Mouse (Mus musculus): ENCODE measurements around the gene Sp2. TPM values are rescaled to one million over a fixed set of nuclear protein-coding genes. Genes with fewer than 3 reads are reported as not detected.

Sp2 gene
- 14.7 and 15.0 TPM in 2 replicates for polyA plus RNA-seq (2014; fragmentation: Nextera tagmentation; extraction: Ambion mirVana)

DNA sequence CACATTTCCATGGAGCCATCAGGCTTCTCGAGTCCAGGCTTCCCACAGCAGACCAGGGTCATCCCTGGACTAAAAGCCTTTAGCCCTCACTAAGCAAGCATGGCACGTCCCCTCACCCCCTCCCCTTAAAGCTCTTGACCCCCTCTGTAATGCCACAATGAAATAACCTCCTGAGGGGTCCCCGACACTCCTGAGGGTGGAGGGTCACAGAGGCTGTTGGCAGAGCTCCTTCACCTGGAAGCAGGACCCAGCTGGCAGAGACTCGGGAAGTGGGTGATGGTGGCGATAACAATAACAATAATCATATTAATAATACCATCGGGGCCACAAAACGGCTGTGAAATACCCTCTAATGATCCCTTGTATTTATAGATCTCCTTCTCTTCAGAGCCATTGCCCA lies at the start of gene Sp2:
TSS of gene Sp2 (minus strand) at position 101 of the 400 bp plus-strand sequence.
- Histone ChIP-seq H3K36me3 (ENCODE audit: control insufficient read depth, insufficient read depth, low read length) (no peaks in the 10 kb centered on the region), H3K4me3 (ENCODE audit: control insufficient read depth in 1 of 2, insufficient read depth in 1 of 2, low read depth in 1 of 2, low read length in 2 of 2) (no peak within 1 kb of the TSS), H3K27ac (replicated peaks in 1 of 2; ENCODE audit: control insufficient read depth in 1 of 2, insufficient read depth in 1 of 2, low read depth in 2 of 2, low read length in 2 of 2) (no peak within 1 kb of the TSS), H3K9ac (ENCODE audit: low read length) (no peak within 1 kb of the TSS), H3K9me3 (ENCODE audit: control insufficient read depth, low read length) (no peaks in the 10 kb centered on the region), H3K4me1 (ENCODE audit: control insufficient read depth in 2 of 2, insufficient read depth in 2 of 2, low read length in 2 of 2) (peaks cover 3 to 8% of the 10 kb centered on the region in 2 experiments), H3K27me3 (ENCODE audit: control insufficient read depth, insufficient read depth, low read length) (peaks cover 45% of the 10 kb centered on the region), H3K4me2 (ENCODE audit: low read length) (no peak within 1 kb of the TSS)
- ATAC-seq (ENCODE audit: insufficient number of reproducible peaks, insufficient read depth, low FRiP score, low read depth), result no peak
- WGBS, result 78% methylated on average over 7 of the region's 7 CpGs

- Histone ChIP-seq H3K4me1 (ENCODE audit: control insufficient read depth in 2 of 2, insufficient read depth in 2 of 2, low read length in 2 of 2) (peaks cover 0 to 7% of the 10 kb centered on the region in 2 experiments; a peak in 2 of 4 replicates), H3K9me3 (ENCODE audit: control insufficient read depth, low read length) (no peaks in the 10 kb centered on the region), H3K4me2 (ENCODE audit: low read length) (no peak overlapping the region), H3K27me3 (ENCODE audit: control insufficient read depth, insufficient read depth, low read length) (no peaks in the 10 kb centered on the region), H3K4me3 (ENCODE audit: control insufficient read depth in 1 of 2, insufficient read depth in 1 of 2, low read depth in 1 of 2, low read length in 2 of 2) (no peak overlapping the region), H3K36me3 (ENCODE audit: control insufficient read depth, insufficient read depth, low read length) (peaks cover 16% of the 10 kb centered on the region; the same call in 1 of the 2 replicates), H3K9ac (ENCODE audit: low read length) (no peak overlapping the region), H3K27ac (replicated peaks in 1 of 2; ENCODE audit: control insufficient read depth in 1 of 2, insufficient read depth in 1 of 2, low read depth in 2 of 2, low read length in 2 of 2) (no peak overlapping the region)
- WGBS, result 93% methylated on average over 4 of the region's 4 CpGs
- no peak for ATAC-seq (ENCODE audit: insufficient number of reproducible peaks, insufficient read depth, low FRiP score, low read depth)
Observed at GRCm38 (mm10) chr11:97032499-97032898, 49.7 kb upstream of the Sp2 start.

DNA sequence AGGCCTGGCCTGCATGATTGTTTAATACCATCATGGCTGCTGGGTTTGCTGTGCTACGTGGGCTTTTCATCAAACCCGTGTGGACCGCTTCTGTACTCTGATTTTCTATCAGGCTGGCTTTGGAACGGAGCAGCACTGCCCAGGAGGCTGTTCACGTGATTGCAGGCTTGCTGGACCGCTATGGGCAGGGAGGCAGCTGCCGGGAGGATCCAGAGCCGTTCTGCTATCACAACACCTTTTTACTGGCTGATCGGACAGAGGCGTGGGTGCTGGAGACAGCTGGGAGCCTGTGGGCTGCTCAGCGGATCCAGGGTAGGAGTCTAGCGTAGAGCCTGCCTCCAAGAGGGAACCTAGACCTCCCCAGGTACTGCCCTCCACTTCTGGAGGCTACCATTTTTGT lies 49.2 kb upstream of the Sp2 start:
- Histone ChIP-seq H3K27me3 (ENCODE audit: control insufficient read depth, insufficient read depth, low read length) (no peaks in the 10 kb centered on the region), H3K9ac (ENCODE audit: low read length) (no peak overlapping the region), H3K27ac (replicated peaks in 1 of 2; ENCODE audit: control insufficient read depth in 1 of 2, insufficient read depth in 1 of 2, low read depth in 2 of 2, low read length in 2 of 2) (no peak overlapping the region), H3K4me1 (ENCODE audit: control insufficient read depth in 2 of 2, insufficient read depth in 2 of 2, low read length in 2 of 2) (peaks cover 0 to 7% of the 10 kb centered on the region in 2 experiments; a peak in 2 of 4 replicates), H3K9me3 (ENCODE audit: control insufficient read depth, low read length) (no peaks in the 10 kb centered on the region), H3K4me2 (ENCODE audit: low read length) (no peak overlapping the region), H3K36me3 (ENCODE audit: control insufficient read depth, insufficient read depth, low read length) (peaks cover 16% of the 10 kb centered on the region; the same call in 1 of the 2 replicates), H3K4me3 (ENCODE audit: control insufficient read depth in 1 of 2, insufficient read depth in 1 of 2, low read depth in 1 of 2, low read length in 2 of 2) (no peak overlapping the region)
- no peak for ATAC-seq (ENCODE audit: insufficient number of reproducible peaks, insufficient read depth, low FRiP score, low read depth)
- WGBS, result 61% methylated on average over 12 of the region's 12 CpGs

- Histone ChIP-seq H3K27me3 (ENCODE audit: control insufficient read depth, insufficient read depth, low read length) (0 out of 2 replicates have a peak, but pooled peaks cover 3% of the 10 kb centered on the region), H3K4me1 (ENCODE audit: control insufficient read depth in 2 of 2, insufficient read depth in 2 of 2, low read length in 2 of 2) (peaks cover 6 to 11% of the 10 kb centered on the region in 2 experiments), H3K4me2 (ENCODE audit: low read length) (peak overlapping the region; percentile 66), H3K9me3 (ENCODE audit: control insufficient read depth, low read length) (no peaks in the 10 kb centered on the region), H3K27ac (replicated peaks in 1 of 2; ENCODE audit: control insufficient read depth in 1 of 2, insufficient read depth in 1 of 2, low read depth in 2 of 2, low read length in 2 of 2) (no peak overlapping the region), H3K9ac (ENCODE audit: low read length) (peak overlapping the region; percentile 74), H3K36me3 (ENCODE audit: control insufficient read depth, insufficient read depth, low read length) (peaks cover 16% of the 10 kb centered on the region; the same call in 1 of the 2 replicates), H3K4me3 (ENCODE audit: control insufficient read depth in 1 of 2, insufficient read depth in 1 of 2, low read depth in 1 of 2, low read length in 2 of 2) (peak overlapping the region; percentile 58 to 80)
- 22% methylated on average over 15 of the region's 15 CpGs for WGBS
- ATAC-seq (ENCODE audit: insufficient number of reproducible peaks, insufficient read depth, low FRiP score, low read depth), result no peak
Observed at GRCm38 (mm10) chr11:97030426-97030825, 47.7 kb upstream of the Sp2 start.

GRCm38 (mm10) chr11:97029686-97030417 lies 47.1 kb upstream of the Sp2 start, which contains the start of gene Scrn2:
Gene Scrn2 (plus strand): TSS chr11:97029938.
- peaks cover 11 to 13% of the 10 kb centered on the region in 2 experiments for H3K4me1 ChIP-seq (ENCODE audit: control insufficient read depth in 2 of 2, insufficient read depth in 2 of 2, low read length in 2 of 2)
- WGBS, result 1% methylated on average over 25 of the region's 25 CpGs
- peak within 1 kb of the TSS; percentile 58 to 65 for H3K27ac ChIP-seq (replicated peaks in 1 of 2; ENCODE audit: control insufficient read depth in 1 of 2, insufficient read depth in 1 of 2, low read depth in 2 of 2, low read length in 2 of 2)
- H3K4me3 ChIP-seq (ENCODE audit: control insufficient read depth in 1 of 2, insufficient read depth in 1 of 2, low read depth in 1 of 2, low read length in 2 of 2), result peak within 1 kb of the TSS; percentile 58 to 80
- H3K9ac ChIP-seq (ENCODE audit: low read length), result peak within 1 kb of the TSS; percentile 74
- ATAC-seq (ENCODE audit: insufficient number of reproducible peaks, insufficient read depth, low FRiP score, low read depth), result no peak
- peak within 1 kb of the TSS; percentile 66 for H3K4me2 ChIP-seq (ENCODE audit: low read length)
- H3K36me3 ChIP-seq (ENCODE audit: control insufficient read depth, insufficient read depth, low read length), result peaks cover 16% of the 10 kb centered on the region; the same call in 1 of the 2 replicates
- no peaks in the 10 kb centered on the region for H3K9me3 ChIP-seq (ENCODE audit: control insufficient read depth, low read length)
- H3K27me3 ChIP-seq (ENCODE audit: control insufficient read depth, insufficient read depth, low read length), result peaks cover 9% of the 10 kb centered on the region

- ATAC-seq (ENCODE audit: insufficient number of reproducible peaks, insufficient read depth, low FRiP score, low read depth), result peak; percentile 36; the same call in 1 of the 2 replicates
- Histone ChIP-seq H3K4me2 (ENCODE audit: low read length) (peak overlapping the region; percentile 74), H3K27me3 (ENCODE audit: control insufficient read depth, insufficient read depth, low read length) (peaks cover 48% of the 10 kb centered on the region), H3K36me3 (ENCODE audit: control insufficient read depth, insufficient read depth, low read length) (no peaks in the 10 kb centered on the region), H3K4me3 (ENCODE audit: control insufficient read depth in 1 of 2, insufficient read depth in 1 of 2, low read depth in 1 of 2, low read length in 2 of 2) (peak overlapping the region; percentile 30 to 35), H3K27ac (replicated peaks in 1 of 2; ENCODE audit: control insufficient read depth in 1 of 2, insufficient read depth in 1 of 2, low read depth in 2 of 2, low read length in 2 of 2) (peak overlapping the region; percentile 62 to 67), H3K4me1 (ENCODE audit: control insufficient read depth in 2 of 2, insufficient read depth in 2 of 2, low read length in 2 of 2) (peaks cover 18 to 27% of the 10 kb centered on the region in 2 experiments), H3K9me3 (ENCODE audit: control insufficient read depth, low read length) (no peaks in the 10 kb centered on the region), H3K9ac (ENCODE audit: low read length) (peak overlapping the region; percentile 74)
- 3% methylated on average over 17 of the region's 17 CpGs for WGBS
Observed at GRCm38 (mm10) chr11:97025721-97026344, 43.1 kb upstream of the Sp2 start.

DNA sequence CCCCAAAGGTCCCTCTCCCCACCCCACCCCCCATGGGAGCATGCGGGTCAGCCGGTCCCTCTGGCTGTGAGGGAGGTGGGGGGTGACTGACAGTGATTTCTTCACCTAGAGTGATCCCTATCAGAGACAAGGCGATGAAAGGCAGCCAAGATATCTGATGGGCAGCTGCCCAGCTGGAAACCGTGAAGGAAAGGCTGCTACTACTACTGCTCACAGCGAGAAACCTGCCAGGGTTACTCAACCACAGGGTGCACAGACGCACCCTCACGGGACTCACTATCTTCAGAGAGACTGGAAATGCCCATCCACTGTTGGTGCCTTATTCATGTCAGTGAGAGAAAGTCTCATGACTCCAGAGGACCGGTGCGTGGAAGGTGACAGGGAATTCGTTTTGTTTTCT lies 42.2 kb upstream of the Sp2 start:
- 19% methylated on average over 10 of the region's 10 CpGs for WGBS
- no peak overlapping the region for H3K9ac ChIP-seq (ENCODE audit: low read length)
- H3K27ac ChIP-seq (replicated peaks in 1 of 2; ENCODE audit: control insufficient read depth in 1 of 2, insufficient read depth in 1 of 2, low read depth in 2 of 2, low read length in 2 of 2), result no peak overlapping the region
- no peaks in the 10 kb centered on the region for H3K36me3 ChIP-seq (ENCODE audit: control insufficient read depth, insufficient read depth, low read length)
- H3K4me3 ChIP-seq (ENCODE audit: control insufficient read depth in 1 of 2, insufficient read depth in 1 of 2, low read depth in 1 of 2, low read length in 2 of 2), result no peak overlapping the region
- H3K4me2 ChIP-seq (ENCODE audit: low read length), result peak overlapping the region; percentile 74; the same call in 1 of the 2 replicates
- peaks cover 56% of the 10 kb centered on the region for H3K27me3 ChIP-seq (ENCODE audit: control insufficient read depth, insufficient read depth, low read length)
- ATAC-seq (ENCODE audit: insufficient number of reproducible peaks, insufficient read depth, low FRiP score, low read depth), result no peak
- no peaks in the 10 kb centered on the region for H3K9me3 ChIP-seq (ENCODE audit: control insufficient read depth, low read length)
- H3K4me1 ChIP-seq (ENCODE audit: control insufficient read depth in 2 of 2, insufficient read depth in 2 of 2, low read length in 2 of 2), result peaks cover 13 to 27% of the 10 kb centered on the region in 2 experiments; a peak in 3 of 4 replicates
